Mouse (Mus musculus): ENCODE data around the gene Capn1. TPM values are rescaled to one million over a fixed set of nuclear protein-coding genes. Genes with fewer than 3 reads are reported as not detected.

The Capn1 gene
- polyA plus RNA-seq, 2 experiments = 25.6 to 28.0 TPM

GRCm38 (mm10) chr19:5940173-5940572 is 75.5 kb downstream of the Capn1 start:
- peaks cover 13% of the 10 kb centered on the region for H3K36me3 ChIP-seq (replicated peaks; ENCODE audit: control insufficient read depth, insufficient read depth, low read depth)
- no peak overlapping the region for H3K4me3 ChIP-seq (ENCODE audit: insufficient read depth in 1 of 2, low read depth in 2 of 2, low read length in 2 of 2)
- no peaks in the 10 kb centered on the region for H3K27me3 ChIP-seq (ENCODE audit: control insufficient read depth, insufficient read depth, low read length)
- H3K4me2 ChIP-seq (ENCODE audit: low read depth) = no peak overlapping the region
- ATAC-seq (ENCODE audit: insufficient read depth) (no peak), DNase-seq (ENCODE audit: low read depth in 3 of 3, low spot score in 3 of 3) (no peak)
- no peaks in the 10 kb centered on the region for H3K9me3 ChIP-seq (ENCODE audit: control insufficient read depth, low read length)
- peaks cover 12 to 25% of the 10 kb centered on the region in 2 experiments for H3K4me1 ChIP-seq (replicated peaks; ENCODE audit: control insufficient read depth in 2 of 2, insufficient read depth in 2 of 2, low read length in 1 of 2)
- no peak overlapping the region for H3K9ac ChIP-seq (replicated peaks)
- 81% methylated on average over 4 of the region's 4 CpGs for WGBS (ENCODE audit: insufficient replicate concordance)
- no peak for TF ChIP-seq EP300 (IDR thresholded peaks at IDR 0.05; ENCODE audit: low read depth)
- no peak for TF ChIP-seq CTCF (IDR thresholded peaks at IDR 0.05; ENCODE audit: low read depth)
- no peak overlapping the region for H3K27ac ChIP-seq

GRCm38 (mm10) chr19:5939715-5940114 is 76.0 kb downstream of the Capn1 start:
- ATAC-seq (ENCODE audit: insufficient read depth) (no peak), DNase-seq (ENCODE audit: low read depth in 3 of 3, low spot score in 3 of 3) (no peak)
- Histone ChIP-seq H3K4me3 (ENCODE audit: insufficient read depth in 1 of 2, low read depth in 2 of 2, low read length in 2 of 2) (no peak overlapping the region), H3K9ac (replicated peaks) (no peak overlapping the region), H3K27ac (no peak overlapping the region), H3K4me2 (ENCODE audit: low read depth) (no peak overlapping the region), H3K4me1 (replicated peaks; ENCODE audit: control insufficient read depth in 2 of 2, insufficient read depth in 2 of 2, low read length in 1 of 2) (peaks cover 12 to 24% of the 10 kb centered on the region in 2 experiments), H3K9me3 (ENCODE audit: control insufficient read depth, low read length) (no peaks in the 10 kb centered on the region), H3K27me3 (ENCODE audit: control insufficient read depth, insufficient read depth, low read length) (no peaks in the 10 kb centered on the region; the same call in 1 of the 2 replicates), H3K36me3 (replicated peaks; ENCODE audit: control insufficient read depth, insufficient read depth, low read depth) (peaks cover 9% of the 10 kb centered on the region)
- TF ChIP-seq CTCF (IDR thresholded peaks at IDR 0.05; ENCODE audit: low read depth) (no peak), EP300 (IDR thresholded peaks at IDR 0.05; ENCODE audit: low read depth) (no peak)
- WGBS (ENCODE audit: insufficient replicate concordance) = 87% methylated on average over 5 of the region's 5 CpGs

Small RNA genes lying within 50 kb of the gene (microRNA-seq; reads per million reads assigned to microRNA genes)
- gene Mir6988 = not detected

Other genes with a start within 250 kb of the Capn1 start
- gene Scyl1, start 244.5 kb downstream of the Capn1 start, polyA plus RNA-seq (2012; rRNA removed) = 21.1 and 27.1 TPM in 2 replicates
- 15.8 and 18.6 TPM in 2 replicates for gene Scyl1, start 244.5 kb downstream of the Capn1 start, polyA plus RNA-seq (2014; fragmentation: Nextera tagmentation; extraction: Ambion mirVana)
- 5.9 and 6.7 TPM in 2 replicates for gene Frmd8, start 140.6 kb downstream of the Capn1 start, polyA plus RNA-seq (2012; rRNA removed)
- 6.6 and 8.4 TPM in 2 replicates for gene Frmd8, start 140.6 kb downstream of the Capn1 start, polyA plus RNA-seq (2014; fragmentation: Nextera tagmentation; extraction: Ambion mirVana)
- gene Slc25a45, start 138.1 kb downstream of the Capn1 start, polyA plus RNA-seq (2012; rRNA removed) = 5.3 and 5.8 TPM in 2 replicates
- 3.2 and 4.6 TPM in 2 replicates for gene Slc25a45, start 138.1 kb downstream of the Capn1 start, polyA plus RNA-seq (2014; fragmentation: Nextera tagmentation; extraction: Ambion mirVana)
- gene Tigd3, start 121.7 kb downstream of the Capn1 start, polyA plus RNA-seq (2012; rRNA removed) = 2.2 and 2.4 TPM in 2 replicates
- gene Tigd3, start 121.7 kb downstream of the Capn1 start, polyA plus RNA-seq (2014; fragmentation: Nextera tagmentation; extraction: Ambion mirVana) = 1.1 TPM in 2 replicates
- 35.3 and 36.0 TPM in 2 replicates for gene Dpf2, start 102.9 kb downstream of the Capn1 start, polyA plus RNA-seq (2012; rRNA removed)
- 45.1 and 54.5 TPM in 2 replicates for gene Dpf2, start 102.9 kb downstream of the Capn1 start, polyA plus RNA-seq (2014; fragmentation: Nextera tagmentation; extraction: Ambion mirVana)
- gene Cdc42ep2, start 91.1 kb downstream of the Capn1 start, polyA plus RNA-seq (2012; rRNA removed) = 2.2 and 2.3 TPM in 2 replicates
- 1.6 and 2.1 TPM in 2 replicates for gene Cdc42ep2, start 91.1 kb downstream of the Capn1 start, polyA plus RNA-seq (2014; fragmentation: Nextera tagmentation; extraction: Ambion mirVana)
- gene Pola2, start 51.7 kb downstream of the Capn1 start, polyA plus RNA-seq (2012; rRNA removed) = 60.9 and 66.4 TPM in 2 replicates
- 63.0 and 68.1 TPM in 2 replicates for gene Pola2, start 51.7 kb downstream of the Capn1 start, polyA plus RNA-seq (2014; fragmentation: Nextera tagmentation; extraction: Ambion mirVana)
- gene Slc22a20, start 29.8 kb downstream of the Capn1 start, polyA plus RNA-seq (2012; rRNA removed) = not detected in 2 replicates
- gene Slc22a20, start 29.8 kb downstream of the Capn1 start, polyA plus RNA-seq (2014; fragmentation: Nextera tagmentation; extraction: Ambion mirVana) = 0.08 TPM in 1 of 2 replicates, not detected in the other
- gene Syvn1, start 30.7 kb upstream of the Capn1 start, polyA plus RNA-seq (2012; rRNA removed) = 11.5 and 13.2 TPM in 2 replicates
- 9.7 and 12.6 TPM in 2 replicates for gene Syvn1, start 30.7 kb upstream of the Capn1 start, polyA plus RNA-seq (2014; fragmentation: Nextera tagmentation; extraction: Ambion mirVana)
- gene Mrpl49, start 41.9 kb upstream of the Capn1 start, polyA plus RNA-seq (2012; rRNA removed) = 22.0 and 29.6 TPM in 2 replicates
- 43.7 and 48.2 TPM in 2 replicates for gene Mrpl49, start 41.9 kb upstream of the Capn1 start, polyA plus RNA-seq (2014; fragmentation: Nextera tagmentation; extraction: Ambion mirVana)
- 853 and 969 TPM in 2 replicates for gene Fau, start 41.9 kb upstream of the Capn1 start, polyA plus RNA-seq (2012; rRNA removed)
- gene Fau, start 41.9 kb upstream of the Capn1 start, polyA plus RNA-seq (2014; fragmentation: Nextera tagmentation; extraction: Ambion mirVana) = 593 and 639 TPM in 2 replicates
- 15.8 and 17.9 TPM in 2 replicates for gene Znhit2, start 45.3 kb upstream of the Capn1 start, polyA plus RNA-seq (2012; rRNA removed)
- gene Znhit2, start 45.3 kb upstream of the Capn1 start, polyA plus RNA-seq (2014; fragmentation: Nextera tagmentation; extraction: Ambion mirVana) = 19.3 and 20.4 TPM in 2 replicates
- 35.9 and 43.4 TPM in 2 replicates for gene Tm7sf2, start 52.5 kb upstream of the Capn1 start, polyA plus RNA-seq (2012; rRNA removed)
- 35.0 and 35.7 TPM in 2 replicates for gene Tm7sf2, start 52.5 kb upstream of the Capn1 start, polyA plus RNA-seq (2014; fragmentation: Nextera tagmentation; extraction: Ambion mirVana)
- 20.7 and 21.9 TPM in 2 replicates for gene Vps51, start 61.3 kb upstream of the Capn1 start, polyA plus RNA-seq (2012; rRNA removed)
- gene Vps51, start 61.3 kb upstream of the Capn1 start, polyA plus RNA-seq (2014; fragmentation: Nextera tagmentation; extraction: Ambion mirVana) = 19.9 and 23.3 TPM in 2 replicates
- gene Tmem262, start 64.1 kb upstream of the Capn1 start, polyA plus RNA-seq (2012; rRNA removed) = not detected in 2 replicates
- not detected in 2 replicates for gene Tmem262, start 64.1 kb upstream of the Capn1 start, polyA plus RNA-seq (2014; fragmentation: Nextera tagmentation; extraction: Ambion mirVana)
- 0.16 and 0.17 TPM in 2 replicates for gene Gm28374, start 66.4 kb upstream of the Capn1 start, polyA plus RNA-seq (2012; rRNA removed)
- 0.33 and 0.38 TPM in 2 replicates for gene Gm28374, start 66.4 kb upstream of the Capn1 start, polyA plus RNA-seq (2014; fragmentation: Nextera tagmentation; extraction: Ambion mirVana)
- gene Zfpl1, start 69.1 kb upstream of the Capn1 start, polyA plus RNA-seq (2012; rRNA removed) = 20.8 and 24.1 TPM in 2 replicates
- 18.1 and 20.4 TPM in 2 replicates for gene Zfpl1, start 69.1 kb upstream of the Capn1 start, polyA plus RNA-seq (2014; fragmentation: Nextera tagmentation; extraction: Ambion mirVana)
- gene Cdca5, start 69.1 kb upstream of the Capn1 start, polyA plus RNA-seq (2012; rRNA removed) = 17.6 and 23.1 TPM in 2 replicates
- gene Cdca5, start 69.1 kb upstream of the Capn1 start, polyA plus RNA-seq (2014; fragmentation: Nextera tagmentation; extraction: Ambion mirVana) = 30.9 and 33.7 TPM in 2 replicates
- 0.68 TPM in 1 of 2 replicates, not detected in the other for gene AC131692.1, start 78.5 kb upstream of the Capn1 start, polyA plus RNA-seq (2012; rRNA removed)
- 0.22 TPM in 1 of 2 replicates, not detected in the other for gene AC131692.1, start 78.5 kb upstream of the Capn1 start, polyA plus RNA-seq (2014; fragmentation: Nextera tagmentation; extraction: Ambion mirVana)
- gene Naaladl1, start 89.9 kb upstream of the Capn1 start, polyA plus RNA-seq (2012; rRNA removed) = 4.3 and 6.4 TPM in 2 replicates
- gene Naaladl1, start 89.9 kb upstream of the Capn1 start, polyA plus RNA-seq (2014; fragmentation: Nextera tagmentation; extraction: Ambion mirVana) = 1.1 and 1.9 TPM in 2 replicates
- 18.4 and 25.5 TPM in 2 replicates for gene Sac3d1, start 102.8 kb upstream of the Capn1 start, polyA plus RNA-seq (2012; rRNA removed)
- 22.7 and 22.9 TPM in 2 replicates for gene Sac3d1, start 102.8 kb upstream of the Capn1 start, polyA plus RNA-seq (2014; fragmentation: Nextera tagmentation; extraction: Ambion mirVana)
- gene Snx15, start 112.4 kb upstream of the Capn1 start, polyA plus RNA-seq (2012; rRNA removed) = 39.6 and 41.8 TPM in 2 replicates
- 42.2 and 46.2 TPM in 2 replicates for gene Snx15, start 112.4 kb upstream of the Capn1 start, polyA plus RNA-seq (2014; fragmentation: Nextera tagmentation; extraction: Ambion mirVana)
- 0.35 and 0.57 TPM in 2 replicates for gene Batf2, start 125.1 kb upstream of the Capn1 start, polyA plus RNA-seq (2012; rRNA removed)
- gene Batf2, start 125.1 kb upstream of the Capn1 start, polyA plus RNA-seq (2014; fragmentation: Nextera tagmentation; extraction: Ambion mirVana) = 0.09 TPM in 1 of 2 replicates, not detected in the other
- gene Arl2, start 125.7 kb upstream of the Capn1 start, polyA plus RNA-seq (2012; rRNA removed) = 26.1 and 32.8 TPM in 2 replicates
- 22.4 and 27.5 TPM in 2 replicates for gene Arl2, start 125.7 kb upstream of the Capn1 start, polyA plus RNA-seq (2014; fragmentation: Nextera tagmentation; extraction: Ambion mirVana)
- gene Majin, start 168.5 kb upstream of the Capn1 start, polyA plus RNA-seq (2012; rRNA removed) = not detected in 2 replicates
- not detected in 2 replicates for gene Majin, start 168.5 kb upstream of the Capn1 start, polyA plus RNA-seq (2014; fragmentation: Nextera tagmentation; extraction: Ambion mirVana)
- not detected in 2 replicates for gene Gpha2, start 210.5 kb upstream of the Capn1 start, polyA plus RNA-seq (2012; rRNA removed)
- not detected in 2 replicates for gene Gpha2, start 210.5 kb upstream of the Capn1 start, polyA plus RNA-seq (2014; fragmentation: Nextera tagmentation; extraction: Ambion mirVana)
- 3.2 TPM in 2 replicates for gene Ppp2r5b, start 220.0 kb upstream of the Capn1 start, polyA plus RNA-seq (2012; rRNA removed)
- 2.4 and 2.5 TPM in 2 replicates for gene Ppp2r5b, start 220.0 kb upstream of the Capn1 start, polyA plus RNA-seq (2014; fragmentation: Nextera tagmentation; extraction: Ambion mirVana)
- gene Atg2a, start 225.8 kb upstream of the Capn1 start, polyA plus RNA-seq (2012; rRNA removed) = 5.0 and 5.4 TPM in 2 replicates
- 4.1 and 4.4 TPM in 2 replicates for gene Atg2a, start 225.8 kb upstream of the Capn1 start, polyA plus RNA-seq (2014; fragmentation: Nextera tagmentation; extraction: Ambion mirVana)